Mouse (Mus musculus): ENCODE results near the gene Clec4g.

Clec4g gene

GRCm38 (mm10) chr8:3679236-3679635 is 41.2 kb downstream of the Clec4g start:
- no peak for DNase-seq (ENCODE audit: low read depth, low spot score)

GRCm38 (mm10) chr8:3678831-3679230 is 41.6 kb downstream of the Clec4g start:
- DNase-seq (ENCODE audit: low read depth, low spot score): no peak

- no peak for DNase-seq (ENCODE audit: low read depth, low spot score)
Observed at GRCm38 (mm10) chr8:3676993-3677579, 43.4 kb downstream of the Clec4g start.

- peak; percentile 91 for DNase-seq (ENCODE audit: low read depth, low spot score)
Observed at GRCm38 (mm10) chr8:3676131-3676992, 44.1 kb downstream of the Clec4g start, which contains the start of gene Trappc5. Trappc5 (plus strand) TSS chr8:3676299.

GRCm38 (mm10) chr8:3674671-3675070 is 45.8 kb downstream of the Clec4g start:
- no peak for DNase-seq (ENCODE audit: low read depth, low spot score)

GRCm38 (mm10) chr8:3671980-3672491 is 48.4 kb downstream of the Clec4g start, which contains the start of gene Fcor:
Fcor (minus strand) TSS chr8:3672362.
- peak; percentile 85 for DNase-seq (ENCODE audit: low read depth, low spot score)

GRCm38 (mm10) chr8:3670388-3670787 is 50.1 kb downstream of the Clec4g start:
- no peak for DNase-seq (ENCODE audit: low read depth, low spot score)

GRCm38 (mm10) chr8:3665507-3665906 is 54.9 kb downstream of the Clec4g start, which contains the start of gene Mcemp1:
Mcemp1 (plus strand) TSS chr8:3665754.
- no peak for DNase-seq (ENCODE audit: low read depth, low spot score)

GRCm38 (mm10) chr8:3664405-3664804 is 56.0 kb downstream of the Clec4g start:
- DNase-seq (ENCODE audit: low read depth, low spot score): no peak

- no peak for DNase-seq (ENCODE audit: low read depth, low spot score)
Observed at GRCm38 (mm10) chr8:3660889-3661288, 59.6 kb downstream of the Clec4g start.

All from forelimb bud, embryonic 11.5 days (tissue).